Mouse (Mus musculus) hindbrain, embryonic 14.5 days (tissue): Measurements from ENCODE around the gene Gzmf. TPM values are rescaled to one million over a fixed set of nuclear protein-coding genes. Genes with fewer than 3 reads are reported as not detected.
"Not testable (repeated sequence)": the region's sequence is repeated elsewhere in the genome, so short reads cannot be mapped to it uniquely, and the experiment has no call there.

Experiments
- ATAC-seq: fragments of 200-750 bp; cut with Nextera tagmentation; 2 replicates; pipeline ENCODE4 v1.8.0; 2017; ENCODE audit warnings: moderate number of reproducible peaks, mild to moderate bottlenecking, moderate TSS enrichment, moderate library complexity; ENCODE audit not compliant: low FRiP score
- DNase-seq: peaks from one replicate; pipeline ENCODE4 v3.0.0-alpha.2; 2015; ENCODE audit warnings: low spot score
- H3K27ac ChIP-seq: fragments of 300-500 bp; sonication (generic); 2 replicates; pipeline ENCODE4 v1.5.1; 2014; ENCODE audit warnings: mild to moderate bottlenecking, moderate library complexity
- H3K27me3 ChIP-seq: fragments of 300-500 bp; sonication (generic); 2 replicates; pipeline ENCODE4 v1.6.1; 2014; ENCODE audit warnings: mild to moderate bottlenecking, low read length, mixed read lengths; ENCODE audit not compliant: control insufficient read depth, insufficient read depth
- H3K36me3 ChIP-seq: fragments of 300-500 bp; sonication (generic); replicated peaks from 2 replicates; pipeline ENCODE4 v1.6.1; 2014; ENCODE audit not compliant: control insufficient read depth, insufficient read depth
- H3K4me1 ChIP-seq: fragments of 300-500 bp; sonication (generic); replicated peaks from 2 replicates; pipeline ENCODE4 v1.6.1; 2014; ENCODE audit warnings: antibody characterized with exemption, low read length, mixed read lengths; ENCODE audit not compliant: control insufficient read depth, insufficient read depth
- H3K4me2 ChIP-seq: fragments of 300-500 bp; sonication (generic); replicated peaks from 2 replicates; pipeline ENCODE4 v1.6.1; 2014; ENCODE audit warnings: mild to moderate bottlenecking, moderate library complexity
- H3K4me3 ChIP-seq: fragments of 300-500 bp; sonication (generic); replicated peaks from 2 replicates; pipeline ENCODE4 v1.5.1; 2014; ENCODE audit warnings: mild to moderate bottlenecking, low read length
- H3K9ac ChIP-seq: fragments of 300-500 bp; sonication (generic); 2 replicates; pipeline ENCODE4 v1.6.1; 2014
- H3K9me3 ChIP-seq: fragments of 300-500 bp; sonication (generic); 2 replicates; pipeline ENCODE4 v1.6.1; 2016; ENCODE audit warnings: low read length; ENCODE audit not compliant: control insufficient read depth
- WGBS: fragments of 180-500 bp; shearing (Covaris S2); extraction: QIAGEN DNeasy Blood & Tissue Kit; methylation state at CpG from one replicate; pipeline ENCODE4 v1.1.7; 2014; 5-methylcytosine and 5-hydroxymethylcytosine counted together
- polyA plus RNA-seq: library from polyadenylated mRNA; unstranded; fragments of >200 nt; fragmentation: Nextera tagmentation; extraction: Ambion mirVana; gene quantifications from 2 replicates; pipeline ENCODE4 v1.2.1, GENCODE M21; 2014

Gzmf gene
- not detected in 2 replicates for polyA plus RNA-seq

- Histone ChIP-seq H3K27ac (no peak within 1 kb of the TSS), H3K27me3 (no peaks in the 10 kb centered on the region), H3K9me3 (no peaks in the 10 kb centered on the region), H3K36me3 (no peaks in the 10 kb centered on the region), H3K9ac (no peak within 1 kb of the TSS), H3K4me2 (no peak within 1 kb of the TSS), H3K4me3 (no peak within 1 kb of the TSS), H3K4me1 (no peaks in the 10 kb centered on the region)
- DNase-seq, result no peak
- ATAC-seq, result no peak
- 93% methylated on average over 4 of the region's 4 CpGs for WGBS
Observed at GRCm38 (mm10) chr14:56211317-56211716, at the start of gene Gzmf. TSS of gene Gzmf (minus strand) at chr14:56211417.

GRCm38 (mm10) chr14:56240409-56240808, 29.2 kb upstream of the Gzmf start:
- no peaks in the 10 kb centered on the region for H3K27me3 ChIP-seq
- H3K9me3 ChIP-seq, result no peaks in the 10 kb centered on the region
- no peak for DNase-seq
- no peak for ATAC-seq
- no peak overlapping the region for H3K9ac ChIP-seq
- H3K27ac ChIP-seq, result no peak overlapping the region
- H3K4me2 ChIP-seq, result no peak overlapping the region
- H3K4me3 ChIP-seq, result no peak overlapping the region
- no peaks in the 10 kb centered on the region for H3K4me1 ChIP-seq
- no peaks in the 10 kb centered on the region for H3K36me3 ChIP-seq

GRCm38 (mm10) chr14:56234556-56234955, 23.3 kb upstream of the Gzmf start, which contains the start of gene Gzmc:
TSS of gene Gzmc (minus strand) at chr14:56234656.
- 92% methylated on average over 2 of the region's 2 CpGs for WGBS
- Histone ChIP-seq H3K36me3 (no peaks in the 10 kb centered on the region), H3K4me2 (no peak within 1 kb of the TSS), H3K9me3 (no peaks in the 10 kb centered on the region), H3K4me3 (no peak within 1 kb of the TSS), H3K27ac (no peak within 1 kb of the TSS), H3K9ac (no peak within 1 kb of the TSS), H3K27me3 (no peaks in the 10 kb centered on the region), H3K4me1 (no peaks in the 10 kb centered on the region)
- ATAC-seq (no peak), DNase-seq (no peak)

- Histone ChIP-seq H3K36me3 (no peaks in the 10 kb centered on the region), H3K4me1 (no peaks in the 10 kb centered on the region), H3K9me3 (no peaks in the 10 kb centered on the region), H3K4me3 (no peak overlapping the region), H3K9ac (no peak overlapping the region), H3K27me3 (no peaks in the 10 kb centered on the region), H3K27ac (no peak overlapping the region), H3K4me2 (no peak overlapping the region)
- DNase-seq (no peak), ATAC-seq (no peak)
- WGBS, result 75% methylated on average over 1 of the region's 1 CpGs
Observed at GRCm38 (mm10) chr14:56205613-56206012, 5.6 kb downstream of the Gzmf start.

DNA sequence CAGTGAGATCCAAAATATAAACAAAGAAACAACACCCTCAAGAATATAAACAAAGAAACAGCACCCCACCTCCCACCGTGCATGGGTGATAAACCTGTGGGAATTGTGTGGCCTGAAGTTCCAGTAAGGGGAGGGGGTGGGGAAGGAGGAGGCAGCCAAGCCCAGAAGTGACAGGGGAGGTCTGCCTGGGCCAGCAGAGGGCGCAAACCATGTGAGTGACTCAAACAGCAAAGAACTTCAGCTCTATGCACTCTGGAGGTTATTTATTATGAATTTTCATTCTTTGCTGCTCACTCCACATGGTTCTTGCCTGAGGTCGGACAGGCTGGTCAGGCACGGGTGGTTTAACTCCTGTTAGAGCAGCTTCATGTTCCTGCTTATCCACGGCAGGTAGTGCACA, 6.2 kb downstream of the Gzmf start:
- H3K9me3 ChIP-seq, ATAC-seq, H3K4me1 ChIP-seq, H3K27ac ChIP-seq, H3K4me3 ChIP-seq, H3K4me2 ChIP-seq, H3K27me3 ChIP-seq, H3K36me3 ChIP-seq, H3K9ac ChIP-seq: not testable (repeated sequence)
- peak; percentile 27 for DNase-seq
- WGBS, result 34% methylated on average over 5 of the region's 5 CpGs

DNA sequence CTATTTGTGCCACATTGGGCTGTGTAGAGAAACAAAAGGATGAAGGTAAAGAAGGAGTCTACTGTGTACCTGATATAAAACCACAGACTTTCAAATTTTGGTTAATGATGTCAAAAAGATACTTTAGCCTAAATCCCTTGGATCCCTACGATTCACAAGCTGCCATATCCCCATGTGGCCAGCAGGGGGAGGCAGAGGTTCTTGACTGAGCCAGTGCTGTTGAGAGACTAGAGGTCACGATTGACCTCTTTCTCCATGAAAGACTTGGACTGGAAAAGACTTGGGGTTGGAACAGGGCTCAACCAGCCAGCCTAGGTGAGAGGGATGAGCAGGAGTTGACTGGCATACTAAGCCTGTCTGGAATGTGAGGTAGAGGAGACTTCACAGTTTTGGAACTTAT, 7.2 kb downstream of the Gzmf start:
- H3K36me3 ChIP-seq, result no peaks in the 10 kb centered on the region
- H3K9ac ChIP-seq, result no peak overlapping the region
- H3K9me3 ChIP-seq, result no peaks in the 10 kb centered on the region
- H3K4me2 ChIP-seq, result no peak overlapping the region
- 24% methylated on average over 2 of the region's 2 CpGs for WGBS
- H3K4me3 ChIP-seq, result no peak overlapping the region
- H3K27ac ChIP-seq, result no peak overlapping the region
- H3K27me3 ChIP-seq, result no peaks in the 10 kb centered on the region
- H3K4me1 ChIP-seq, result no peaks in the 10 kb centered on the region
- DNase-seq, result peak; percentile 64
- no peak for ATAC-seq

GRCm38 (mm10) chr14:56186946-56187345, 24.3 kb downstream of the Gzmf start:
- 58% methylated on average over 6 of the region's 6 CpGs for WGBS
- ATAC-seq, result no peak; the same call in 1 of the 2 replicates
- no peak for DNase-seq
- Histone ChIP-seq H3K36me3 (no peaks in the 10 kb centered on the region), H3K4me2 (no peak overlapping the region), H3K4me3 (no peak overlapping the region), H3K27me3 (no peaks in the 10 kb centered on the region), H3K4me1 (no peaks in the 10 kb centered on the region), H3K9me3 (no peaks in the 10 kb centered on the region), H3K27ac (no peak overlapping the region), H3K9ac (no peak overlapping the region)

- no peak for DNase-seq
- WGBS, result 82% methylated on average over 5 of the region's 5 CpGs
- Histone ChIP-seq H3K27ac (no peak overlapping the region), H3K36me3 (no peaks in the 10 kb centered on the region), H3K9me3 (no peaks in the 10 kb centered on the region), H3K27me3 (no peaks in the 10 kb centered on the region), H3K9ac (no peak overlapping the region), H3K4me2 (no peak overlapping the region), H3K4me1 (no peaks in the 10 kb centered on the region), H3K4me3 (no peak overlapping the region)
- ATAC-seq, result no peak
Observed at GRCm38 (mm10) chr14:56186521-56186920, 24.7 kb downstream of the Gzmf start.

DNA sequence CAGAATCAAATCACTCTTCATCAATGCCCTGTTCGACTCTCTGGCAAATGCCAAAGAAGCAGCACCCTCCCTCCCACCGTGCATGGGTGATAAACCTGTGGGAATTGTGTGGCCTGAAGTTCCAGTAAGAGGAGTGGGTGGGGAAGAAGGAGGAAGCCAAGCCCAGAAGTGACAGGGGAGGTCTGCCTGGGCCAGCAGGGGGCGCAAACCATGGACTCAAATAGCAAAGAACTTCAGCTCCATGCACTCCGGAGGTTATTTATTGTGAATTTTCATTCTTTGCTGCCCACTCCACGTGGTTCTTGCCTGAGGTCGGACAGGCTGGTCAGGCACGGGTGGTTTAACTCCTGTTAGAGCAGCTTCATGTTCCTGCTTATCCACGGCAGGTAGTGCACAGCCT, 33.6 kb downstream of the Gzmf start:
- H3K4me1 ChIP-seq, H3K9ac ChIP-seq, ATAC-seq, H3K9me3 ChIP-seq, H3K27ac ChIP-seq, H3K36me3 ChIP-seq, H3K4me3 ChIP-seq, H3K27me3 ChIP-seq, H3K4me2 ChIP-seq: not testable (repeated sequence)
- 27% methylated on average over 8 of the region's 8 CpGs for WGBS
- DNase-seq, result peak; percentile 29

- no peak within 1 kb of the TSS for H3K4me2 ChIP-seq
- no peak for ATAC-seq
- no peak for DNase-seq
- no peak within 1 kb of the TSS for H3K27ac ChIP-seq
- no peak within 1 kb of the TSS for H3K4me3 ChIP-seq
- H3K36me3 ChIP-seq, result no peaks in the 10 kb centered on the region
- H3K9me3 ChIP-seq, result no peaks in the 10 kb centered on the region
- H3K4me1 ChIP-seq, result no peaks in the 10 kb centered on the region
- H3K27me3 ChIP-seq, result no peaks in the 10 kb centered on the region
- 91% methylated on average over 5 of the region's 5 CpGs for WGBS
- no peak within 1 kb of the TSS for H3K9ac ChIP-seq
Observed at GRCm38 (mm10) chr14:56174499-56174898, 36.7 kb downstream of the Gzmf start, which contains the start of gene Gzmn. TSS of gene Gzmn (minus strand) at chr14:56174599.
